Mouse (Mus musculus): ENCODE results near the gene F10. TPM values are rescaled to one million over a fixed set of nuclear protein-coding genes. Genes with fewer than 3 reads are reported as not detected.
"Not testable (repeated sequence)": the region's sequence is repeated elsewhere in the genome, so short reads cannot be mapped to it uniquely, and the experiment has no call there.

The F10 gene
- polyA plus RNA-seq, 1 experiment from 2014 or later = 0.24 TPM

DNA sequence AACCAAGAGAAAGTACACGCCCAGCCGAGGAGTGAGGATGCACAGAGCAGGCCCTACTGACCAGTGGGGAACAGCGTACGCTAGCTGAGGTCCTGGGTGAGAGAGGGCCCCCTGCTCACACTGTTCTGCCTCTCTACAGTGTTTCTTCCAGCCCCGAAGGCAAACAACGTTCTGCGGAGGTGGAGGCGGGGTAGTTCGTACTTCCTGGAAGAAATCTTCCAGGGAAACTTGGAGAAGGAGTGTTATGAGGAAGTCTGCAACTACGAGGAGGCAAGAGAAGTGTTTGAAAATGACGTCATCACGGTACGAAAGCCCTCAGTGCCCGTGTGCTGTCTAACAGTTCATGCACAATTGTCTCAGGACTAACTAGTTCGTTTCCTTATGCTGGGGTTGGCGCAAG, 26.0 kb downstream of the F10 start:
- Histone ChIP-seq H3K4me3 (replicated peaks) (no peak overlapping the region), H3K9ac (replicated peaks) (no peak overlapping the region), H3K4me1 (no peaks in the 10 kb centered on the region), H3K36me3 (no peaks in the 10 kb centered on the region), H3K27ac (replicated peaks) (no peak overlapping the region), H3K27me3 (replicated peaks) (no peaks in the 10 kb centered on the region), H3K4me2 (no peak overlapping the region), H3K9me3 (replicated peaks) (no peaks in the 10 kb centered on the region)
- 82% methylated on average over 16 of the region's 16 CpGs for WGBS
- ATAC-seq (ENCODE audit: low FRiP score) = no peak

DNA sequence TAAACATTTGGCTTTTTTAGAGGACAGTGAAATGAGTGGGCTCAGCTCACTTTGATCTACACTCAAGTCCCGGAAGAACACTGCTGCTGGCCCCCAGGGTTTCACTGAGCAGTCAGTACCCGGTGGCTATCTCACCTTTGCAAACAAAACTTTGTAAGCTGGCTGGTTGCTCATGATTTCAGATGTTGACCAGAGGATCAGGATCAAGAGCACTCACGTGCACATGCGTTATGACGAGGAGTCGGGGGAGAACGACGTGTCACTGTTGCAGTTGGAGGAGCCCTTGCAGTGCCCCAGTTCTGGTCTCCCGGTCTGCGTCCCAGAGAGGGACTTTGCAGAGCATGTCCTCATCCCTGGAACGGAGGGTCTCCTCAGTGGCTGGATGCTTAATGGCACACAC, 36.1 kb downstream of the F10 start:
- H3K9ac ChIP-seq (replicated peaks) = no peak overlapping the region
- H3K27ac ChIP-seq (replicated peaks) = no peak overlapping the region
- no peaks in the 10 kb centered on the region for H3K9me3 ChIP-seq (replicated peaks)
- H3K4me1 ChIP-seq = no peaks in the 10 kb centered on the region
- H3K27me3 ChIP-seq (replicated peaks) = no peaks in the 10 kb centered on the region
- peaks cover 58% of the 10 kb centered on the region for H3K36me3 ChIP-seq
- H3K4me2 ChIP-seq = no peak overlapping the region
- ATAC-seq (ENCODE audit: low FRiP score) = no peak
- 96% methylated on average over 11 of the region's 11 CpGs for WGBS
- H3K4me3 ChIP-seq (replicated peaks) = no peak overlapping the region

DNA sequence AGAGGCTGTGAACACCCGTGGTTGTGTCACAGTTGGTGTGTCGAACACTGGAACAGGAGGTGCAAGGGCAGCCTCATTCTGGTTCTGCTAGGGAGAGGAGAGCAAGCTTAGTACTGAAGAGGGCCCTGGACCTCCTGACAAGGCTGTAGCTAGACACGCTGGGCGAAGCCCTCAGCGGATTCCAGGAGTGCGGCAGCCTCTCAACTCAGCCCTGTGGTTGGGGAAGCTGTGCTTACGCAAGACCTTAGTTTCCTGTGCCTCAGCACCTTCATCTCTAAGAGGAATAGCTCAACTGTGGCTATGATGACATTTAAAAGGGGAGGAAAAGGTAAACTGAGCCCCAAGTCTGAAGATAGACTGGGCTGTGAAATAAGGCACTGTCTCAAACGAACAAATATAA, 37.9 kb downstream of the F10 start:
- Histone ChIP-seq H3K36me3 (peaks cover 76% of the 10 kb centered on the region), H3K4me1 (no peaks in the 10 kb centered on the region), H3K4me3 (replicated peaks) (no peak overlapping the region), H3K27ac (replicated peaks) (no peak overlapping the region), H3K9ac (replicated peaks) (no peak overlapping the region), H3K27me3 (replicated peaks) (no peaks in the 10 kb centered on the region), H3K4me2 (no peak overlapping the region), H3K9me3 (replicated peaks) (no peaks in the 10 kb centered on the region)
- ATAC-seq (ENCODE audit: low FRiP score) = no peak
- 97% methylated on average over 8 of the region's 8 CpGs for WGBS

DNA sequence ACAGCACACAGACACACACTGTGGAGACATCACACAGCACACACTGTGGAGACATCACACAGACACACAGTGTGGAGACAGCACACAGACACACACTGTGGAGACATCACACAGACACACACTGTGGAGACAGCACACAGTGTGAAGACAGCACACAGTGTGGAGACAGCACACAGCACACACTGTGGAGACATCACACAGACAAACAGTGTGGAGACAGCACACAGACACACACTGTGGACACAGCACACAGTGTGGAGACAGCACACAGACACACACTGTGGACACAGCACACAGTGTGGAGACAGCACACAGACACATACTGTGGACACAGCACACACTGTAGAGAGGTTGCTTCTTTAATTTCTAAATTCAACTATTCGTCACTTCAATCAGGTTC, 38.5 kb downstream of the F10 start:
- H3K4me3 ChIP-seq (replicated peaks); H3K9me3 ChIP-seq (replicated peaks); H3K4me2 ChIP-seq; H3K4me1 ChIP-seq; H3K27ac ChIP-seq (replicated peaks); H3K9ac ChIP-seq (replicated peaks); ATAC-seq (ENCODE audit: low FRiP score); H3K27me3 ChIP-seq (replicated peaks): not testable (repeated sequence)
- 96% methylated on average over 1 of the region's 1 CpGs for WGBS
- H3K36me3 ChIP-seq = peaks cover 81% of the 10 kb centered on the region

DNA sequence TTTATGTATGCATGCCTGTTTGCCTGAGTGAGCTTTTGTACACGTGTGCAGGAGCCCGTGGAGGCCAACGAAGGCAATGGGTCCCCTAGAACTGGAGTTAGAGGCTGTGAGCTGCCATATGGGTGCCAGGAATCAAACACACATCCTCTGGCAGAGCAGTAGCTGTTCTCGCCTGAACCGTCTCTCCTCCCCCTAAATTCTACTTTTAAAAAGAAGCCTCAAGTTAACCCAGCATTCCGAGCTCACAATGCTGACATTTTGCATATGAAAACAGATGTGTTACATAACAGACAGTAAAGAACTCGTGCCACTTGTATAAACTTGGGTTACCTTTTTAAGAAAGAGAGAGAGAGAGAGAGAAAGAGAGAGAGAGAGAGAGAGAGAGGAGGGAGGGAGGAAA, 40.4 kb downstream of the F10 start:
- H3K9me3 ChIP-seq (replicated peaks) = no peaks in the 10 kb centered on the region
- H3K36me3 ChIP-seq = peaks cover 98% of the 10 kb centered on the region
- ATAC-seq (ENCODE audit: low FRiP score) = no peak
- H3K27me3 ChIP-seq (replicated peaks) = no peaks in the 10 kb centered on the region
- no peak overlapping the region for H3K4me2 ChIP-seq
- H3K9ac ChIP-seq (replicated peaks) = no peak overlapping the region
- H3K27ac ChIP-seq (replicated peaks) = no peak overlapping the region
- no peaks in the 10 kb centered on the region for H3K4me1 ChIP-seq
- no peak overlapping the region for H3K4me3 ChIP-seq (replicated peaks)
- 84% methylated on average over 7 of the region's 7 CpGs for WGBS

DNA sequence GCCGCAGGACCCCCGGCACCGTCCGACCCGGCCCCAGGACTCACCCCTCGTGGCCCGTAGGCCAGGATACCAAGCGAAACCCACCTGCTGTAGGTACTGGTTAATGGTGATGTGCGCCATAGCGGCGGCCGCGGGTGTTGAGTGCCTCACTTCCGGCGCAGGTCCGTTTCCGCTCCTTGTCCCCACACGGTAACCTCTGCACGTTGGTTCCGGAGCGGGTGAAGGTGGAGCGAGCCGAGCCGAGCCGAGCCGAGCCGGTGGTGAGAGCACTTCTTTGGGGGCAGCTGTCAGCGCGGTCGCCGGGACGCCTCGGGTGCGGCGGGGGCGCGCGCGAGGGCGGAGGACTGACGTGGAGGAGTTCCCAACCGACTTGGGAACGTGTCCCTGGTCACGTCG, 67.6 kb downstream of the F10 start:
- H3K4me1 ChIP-seq = peaks cover 37% of the 10 kb centered on the region
- WGBS = under 1% methylated on average over 45 of the region's 45 CpGs
- H3K9ac ChIP-seq (replicated peaks) = peak overlapping the region; percentile 87
- H3K36me3 ChIP-seq = peaks cover 6% of the 10 kb centered on the region
- peak overlapping the region; percentile 97 for H3K4me2 ChIP-seq
- no peaks in the 10 kb centered on the region for H3K9me3 ChIP-seq (replicated peaks)
- no peaks in the 10 kb centered on the region for H3K27me3 ChIP-seq (replicated peaks)
- H3K27ac ChIP-seq (replicated peaks) = peak overlapping the region; percentile 98
- peak; percentile 88 for ATAC-seq (ENCODE audit: low FRiP score)
- H3K4me3 ChIP-seq (replicated peaks) = peak overlapping the region; percentile 96

DNA sequence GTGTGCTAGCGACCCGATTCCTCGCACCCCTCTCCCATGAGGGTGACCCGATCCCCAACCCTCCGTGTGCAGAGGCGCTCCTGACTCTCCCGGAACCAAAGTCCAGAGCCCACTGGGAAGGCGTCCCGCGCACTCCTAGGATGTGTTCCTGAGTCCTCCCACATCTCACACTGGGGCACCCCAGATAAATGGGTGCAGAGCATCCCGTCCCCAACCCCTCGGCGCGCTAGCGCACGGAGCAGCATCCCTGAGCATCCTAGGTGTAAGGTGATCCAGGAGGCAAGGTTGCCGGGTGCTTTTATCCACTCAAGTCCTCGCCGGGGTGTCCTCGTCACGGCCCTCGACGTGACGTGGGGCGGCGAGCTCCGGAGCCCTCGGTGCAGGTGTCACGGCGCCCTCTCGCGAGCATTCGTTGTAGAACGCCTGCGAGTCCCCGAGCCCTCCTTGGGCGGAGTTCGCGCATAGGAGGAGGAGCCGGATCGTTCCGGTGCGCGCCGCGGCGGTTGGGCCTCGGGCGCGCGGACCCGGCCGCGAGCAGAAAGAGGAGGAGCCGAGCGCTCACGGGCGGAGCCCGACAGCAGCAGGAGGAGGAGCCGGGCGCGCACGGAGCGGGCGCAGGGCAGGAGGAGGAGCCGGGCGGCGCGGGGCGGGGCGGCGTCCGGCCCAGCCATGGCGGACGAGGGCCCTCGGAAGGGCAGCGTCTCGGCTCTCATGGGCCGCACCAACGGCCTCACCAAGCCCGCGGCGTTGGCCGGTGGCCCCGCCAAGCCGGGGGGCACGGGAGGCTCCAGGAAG, 68.2 kb downstream of the F10 start, which contains the start of the genes Pcid2 and Cul4a:
Pcid2 (minus strand) TSS at position 373 of the 795 bp plus-strand sequence.
Cul4a (plus strand) TSS at position 535 of the 795 bp plus-strand sequence.
- under 1% methylated on average over 67 of the region's 87 CpGs for WGBS

DNA sequence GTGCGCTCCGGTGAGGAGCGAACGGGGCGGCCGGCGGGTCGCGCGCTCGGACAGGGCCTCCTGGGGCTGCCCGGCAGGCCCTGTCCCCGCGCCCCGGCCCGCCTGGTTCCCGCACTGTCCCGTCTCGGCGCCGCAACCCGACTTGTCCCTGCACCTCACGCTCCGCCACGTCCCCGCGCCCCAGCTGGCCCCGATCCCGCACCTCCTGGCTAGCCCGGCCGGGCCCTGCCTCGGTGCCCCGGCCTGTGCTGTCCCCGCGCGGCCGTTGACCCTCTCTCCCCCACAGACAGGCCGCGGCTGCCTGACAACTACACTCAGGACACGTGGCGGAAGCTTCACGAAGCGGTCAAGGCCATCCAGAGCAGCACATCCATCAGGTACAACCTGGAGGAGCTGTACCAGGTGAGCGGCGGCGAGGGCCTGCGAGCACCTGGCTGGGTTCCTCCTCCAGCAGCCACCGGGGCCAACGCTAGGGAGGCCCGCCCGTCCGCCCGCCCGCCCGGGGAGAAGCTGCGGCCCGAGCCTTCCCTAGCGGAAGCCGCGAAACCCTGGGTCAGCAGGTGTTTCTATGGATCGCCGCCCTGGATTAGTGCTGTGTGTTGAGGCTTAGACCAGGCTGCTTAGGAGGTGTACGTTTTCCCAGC, 68.9 kb downstream of the F10 start:
- Histone ChIP-seq H3K4me3 (replicated peaks) (peak overlapping the region; percentile 96), H3K27ac (replicated peaks) (peak overlapping the region; percentile 98), H3K9me3 (replicated peaks) (no peaks in the 10 kb centered on the region), H3K4me2 (peak overlapping the region; percentile 97), H3K9ac (replicated peaks) (peak overlapping the region; percentile 89), H3K36me3 (peaks cover 3% of the 10 kb centered on the region; the same call in 1 of the 2 replicates), H3K4me1 (peaks cover 45% of the 10 kb centered on the region), H3K27me3 (replicated peaks) (no peaks in the 10 kb centered on the region)
- WGBS = under 1% methylated on average over 46 of the region's 63 CpGs
- ATAC-seq (ENCODE audit: low FRiP score) = peak; percentile 33

More for the DNA sequence above, 68.2 kb downstream of the F10 start, which contains the start of the genes Pcid2 and Cul4a:
- H3K27ac ChIP-seq (replicated peaks) = peak within 1 kb of the TSS; percentile 98
- peak within 1 kb of the TSS; percentile 96 for H3K4me3 ChIP-seq (replicated peaks)
- ATAC-seq (ENCODE audit: low FRiP score) = peak; percentile 95
- peaks cover 3% of the 10 kb centered on the region; the same call in 1 of the 2 replicates for H3K36me3 ChIP-seq
- H3K4me1 ChIP-seq = peaks cover 39% of the 10 kb centered on the region
- peak within 1 kb of the TSS; percentile 97 for H3K4me2 ChIP-seq
- H3K27me3 ChIP-seq (replicated peaks) = no peaks in the 10 kb centered on the region
- H3K9ac ChIP-seq (replicated peaks) = peak within 1 kb of the TSS; percentile 89
- no peaks in the 10 kb centered on the region for H3K9me3 ChIP-seq (replicated peaks)

Other genes starting within 250 kb of the F10 start
- gene Mcf2l, start 163.5 kb upstream of the F10 start, polyA plus RNA-seq (2015; fragmentation: Nextera tagmentation; extraction: Ambion mirVana) = 104 and 120 TPM in 2 replicates
- gene F7, start 11.3 kb upstream of the F10 start, polyA plus RNA-seq (2015; fragmentation: Nextera tagmentation; extraction: Ambion mirVana) = not detected in 2 replicates
- 0.59 and 0.67 TPM in 2 replicates for gene Proz, start 23.6 kb downstream of the F10 start, polyA plus RNA-seq (2015; fragmentation: Nextera tagmentation; extraction: Ambion mirVana)
- gene Pcid2, start 68.2 kb downstream of the F10 start, polyA plus RNA-seq (2015; fragmentation: Nextera tagmentation; extraction: Ambion mirVana) = 36.4 and 38.0 TPM in 2 replicates
- 68.1 and 75.6 TPM in 2 replicates for gene Cul4a, start 68.3 kb downstream of the F10 start, polyA plus RNA-seq (2015; fragmentation: Nextera tagmentation; extraction: Ambion mirVana)
- gene Lamp1, start 121.9 kb downstream of the F10 start, polyA plus RNA-seq (2015; fragmentation: Nextera tagmentation; extraction: Ambion mirVana) = 286 and 295 TPM in 2 replicates
- 14.4 and 19.0 TPM in 2 replicates for gene Grtp1, start 163.3 kb downstream of the F10 start, polyA plus RNA-seq (2015; fragmentation: Nextera tagmentation; extraction: Ambion mirVana)
- gene Adprhl1, start 216.9 kb downstream of the F10 start, polyA plus RNA-seq (2015; fragmentation: Nextera tagmentation; extraction: Ambion mirVana) = 1.1 and 1.8 TPM in 2 replicates